Mouse (Mus musculus) stomach, embryonic 16.5 days (tissue): ENCODE measurements around the gene Ucp3. TPM values are rescaled to one million over a fixed set of nuclear protein-coding genes. Genes with fewer than 3 reads are reported as not detected.

Source experiments
- ATAC-seq: fragments of 200-750 bp; cut with Nextera tagmentation; 2 replicates; pipeline ENCODE4 v1.8.0; 2017; ENCODE audit warnings: moderate number of reproducible peaks, moderate TSS enrichment; ENCODE audit not compliant: insufficient read depth, low FRiP score
- H3K27ac ChIP-seq: fragments of 300-500 bp; sonication (generic); 2 replicates; pipeline ENCODE4 v1.5.1; 2014; ENCODE audit warnings: low read length
- H3K27me3 ChIP-seq: fragments of 300-500 bp; sonication (generic); 2 replicates; pipeline ENCODE4 v1.6.1; 2014; ENCODE audit warnings: low read length, control low read depth, mixed read lengths; ENCODE audit not compliant: control insufficient read depth, insufficient read depth
- H3K36me3 ChIP-seq: fragments of 300-500 bp; sonication (generic); 2 replicates; pipeline ENCODE4 v1.6.1; 2014; ENCODE audit warnings: low read length; ENCODE audit not compliant: control insufficient read depth, insufficient read depth
- H3K4me1 ChIP-seq: fragments of 300-500 bp; sonication (generic); 2 replicates; pipeline ENCODE4 v1.6.1; 2014; ENCODE audit warnings: low read length, control low read depth, mixed read lengths; ENCODE audit not compliant: control insufficient read depth, insufficient read depth
- H3K4me2 ChIP-seq: fragments of 300-500 bp; sonication (generic); 2 replicates; pipeline ENCODE4 v1.6.1; 2014; ENCODE audit warnings: low read depth, low read length, mixed read lengths
- H3K4me3 ChIP-seq: fragments of 300-500 bp; sonication (generic); replicated peaks from 2 replicates; pipeline ENCODE4 v1.5.1; 2014; ENCODE audit warnings: mild to moderate bottlenecking, low read length
- H3K9ac ChIP-seq: fragments of 300-500 bp; sonication (generic); 2 replicates; pipeline ENCODE4 v1.6.1; 2014; ENCODE audit warnings: low read length
- H3K9me3 ChIP-seq: fragments of 300-500 bp; sonication (generic); replicated peaks from 2 replicates; pipeline ENCODE4 v1.6.1; 2016; ENCODE audit warnings: low read length, control low read depth; ENCODE audit not compliant: control insufficient read depth
- WGBS: fragments of 180-500 bp; shearing (Covaris S2); extraction: QIAGEN DNeasy Blood & Tissue Kit; methylation state at CpG from one replicate; pipeline ENCODE4 v1.1.7; 2014; 5-methylcytosine and 5-hydroxymethylcytosine counted together
- polyA plus RNA-seq: library from polyadenylated mRNA; unstranded; fragments of >200 nt; fragmentation: Nextera tagmentation; extraction: Ambion mirVana; gene quantifications from 2 replicates; pipeline ENCODE4 v1.2.1, GENCODE M21; 2015

Ucp3 gene
- 0.10 and 0.11 TPM in 2 replicates for polyA plus RNA-seq

DNA sequence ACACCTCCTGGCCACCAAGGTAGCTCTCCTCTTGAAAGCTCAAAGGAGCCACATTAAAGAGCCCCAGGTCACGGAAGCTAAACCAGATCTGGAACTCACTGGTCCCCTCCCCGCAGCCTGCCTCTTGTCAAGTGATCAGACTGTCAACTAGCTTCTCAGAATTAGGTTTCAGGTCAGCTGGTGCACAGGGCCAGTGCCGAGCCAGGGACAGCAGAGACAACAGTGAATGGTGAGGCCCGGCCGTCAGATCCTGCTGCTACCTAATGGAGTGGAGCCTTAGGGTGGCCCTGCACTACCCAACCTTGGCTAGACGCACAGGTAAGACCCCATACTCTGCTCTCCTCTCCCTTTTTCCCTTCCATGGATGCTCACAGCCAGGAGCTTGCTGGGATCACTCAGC is at the start of gene Ucp3:
Ucp3 (plus strand) TSS at position 214 of the 400 bp plus-strand sequence.
- Histone ChIP-seq H3K27me3 (no peaks in the 10 kb centered on the region), H3K4me3 (no peak within 1 kb of the TSS), H3K9ac (no peak within 1 kb of the TSS), H3K27ac (no peak within 1 kb of the TSS), H3K9me3 (no peaks in the 10 kb centered on the region), H3K4me2 (no peak within 1 kb of the TSS), H3K4me1 (peaks cover 4% of the 10 kb centered on the region), H3K36me3 (peaks cover 4% of the 10 kb centered on the region; the same call in 1 of the 2 replicates)
- no peak for ATAC-seq
- 79% methylated on average over 6 of the region's 6 CpGs for WGBS

DNA sequence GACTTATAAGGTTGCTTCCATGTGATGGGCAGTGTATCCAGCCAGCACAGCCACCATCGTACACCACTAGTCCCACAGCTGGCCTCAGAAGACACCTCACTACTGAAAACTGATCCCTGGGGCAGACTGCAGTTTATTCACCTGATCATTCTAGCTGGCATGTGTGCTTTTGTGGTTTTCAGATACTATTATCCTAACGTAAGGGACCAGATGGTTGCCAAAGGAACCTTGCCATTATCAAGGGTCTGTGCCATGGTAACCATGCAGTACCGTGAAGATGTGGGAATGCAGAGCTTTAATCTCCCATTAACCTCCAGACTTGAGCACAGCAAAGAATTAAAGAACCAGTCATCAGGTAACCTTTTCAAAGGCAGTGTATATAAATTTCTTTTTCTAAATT is 47.0 kb upstream of the Ucp3 start:
- Histone ChIP-seq H3K4me3 (no peak overlapping the region), H3K4me2 (no peak overlapping the region), H3K27ac (no peak overlapping the region), H3K36me3 (peaks cover 17% of the 10 kb centered on the region), H3K4me1 (no peaks in the 10 kb centered on the region), H3K9ac (no peak overlapping the region), H3K9me3 (no peaks in the 10 kb centered on the region), H3K27me3 (no peaks in the 10 kb centered on the region)
- no peak for ATAC-seq
- WGBS = 85% methylated on average over 3 of the region's 3 CpGs

GRCm38 (mm10) chr7:100429102-100429501 is 43.7 kb upstream of the Ucp3 start:
- Histone ChIP-seq H3K4me2 (no peak overlapping the region), H3K27me3 (no peaks in the 10 kb centered on the region), H3K9ac (no peak overlapping the region), H3K27ac (no peak overlapping the region), H3K36me3 (peaks cover 23% of the 10 kb centered on the region), H3K4me3 (no peak overlapping the region), H3K4me1 (no peaks in the 10 kb centered on the region), H3K9me3 (no peaks in the 10 kb centered on the region)
- no peak for ATAC-seq
- 56% methylated on average over 3 of the region's 3 CpGs for WGBS

- Histone ChIP-seq H3K4me3 (no peak overlapping the region), H3K9ac (no peak overlapping the region), H3K27me3 (no peaks in the 10 kb centered on the region), H3K4me1 (no peaks in the 10 kb centered on the region), H3K27ac (peak overlapping the region; percentile 39; the same call in 1 of the 2 replicates), H3K9me3 (no peaks in the 10 kb centered on the region), H3K36me3 (peaks cover 23% of the 10 kb centered on the region), H3K4me2 (no peak overlapping the region)
- ATAC-seq = no peak
- WGBS = 81% methylated on average over 11 of the region's 11 CpGs
Observed at GRCm38 (mm10) chr7:100429911-100430310, 42.9 kb upstream of the Ucp3 start.

DNA sequence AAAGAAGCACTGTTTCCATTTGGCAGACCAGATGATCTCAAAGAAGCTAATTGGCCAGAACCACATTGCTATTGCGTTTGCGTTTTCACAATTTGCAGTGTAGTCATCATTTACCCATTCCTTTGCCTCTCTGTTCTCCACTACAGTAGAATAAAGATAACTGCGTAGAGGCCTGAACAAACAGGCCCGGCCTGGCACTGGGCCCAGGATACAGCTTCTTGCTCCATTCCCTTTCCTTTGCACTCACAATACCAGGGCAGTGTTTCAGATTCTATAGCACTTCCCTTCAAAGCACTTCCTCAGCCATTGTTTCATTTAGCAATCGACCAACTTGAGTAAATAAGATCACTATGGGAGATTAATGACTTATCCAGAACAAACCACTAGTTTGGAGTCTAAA is 41.7 kb upstream of the Ucp3 start:
- Histone ChIP-seq H3K9me3 (no peaks in the 10 kb centered on the region), H3K4me2 (no peak overlapping the region), H3K27me3 (no peaks in the 10 kb centered on the region), H3K36me3 (peaks cover 17% of the 10 kb centered on the region), H3K9ac (no peak overlapping the region), H3K27ac (peak overlapping the region; percentile 39), H3K4me3 (no peak overlapping the region), H3K4me1 (no peaks in the 10 kb centered on the region)
- peak; percentile 88 for ATAC-seq
- WGBS = 61% methylated on average over 5 of the region's 5 CpGs

GRCm38 (mm10) chr7:100433295-100433694 is 39.5 kb upstream of the Ucp3 start:
- Histone ChIP-seq H3K9me3 (no peaks in the 10 kb centered on the region), H3K4me1 (no peaks in the 10 kb centered on the region), H3K36me3 (peaks cover 20% of the 10 kb centered on the region; the same call in 1 of the 2 replicates), H3K4me2 (no peak overlapping the region), H3K27me3 (no peaks in the 10 kb centered on the region), H3K4me3 (no peak overlapping the region), H3K9ac (no peak overlapping the region), H3K27ac (no peak overlapping the region)
- ATAC-seq = no peak
- WGBS = 84% methylated on average over 6 of the region's 6 CpGs

GRCm38 (mm10) chr7:100443728-100444127 is 29.1 kb upstream of the Ucp3 start:
- Histone ChIP-seq H3K9me3 (no peaks in the 10 kb centered on the region), H3K4me1 (no peaks in the 10 kb centered on the region), H3K4me3 (no peak overlapping the region), H3K27ac (no peak overlapping the region), H3K4me2 (no peak overlapping the region), H3K27me3 (no peaks in the 10 kb centered on the region), H3K9ac (no peak overlapping the region), H3K36me3 (0 out of 2 replicates have a peak, but pooled peaks cover 7% of the 10 kb centered on the region)
- WGBS = 87% methylated on average over 4 of the region's 4 CpGs
- ATAC-seq = no peak

DNA sequence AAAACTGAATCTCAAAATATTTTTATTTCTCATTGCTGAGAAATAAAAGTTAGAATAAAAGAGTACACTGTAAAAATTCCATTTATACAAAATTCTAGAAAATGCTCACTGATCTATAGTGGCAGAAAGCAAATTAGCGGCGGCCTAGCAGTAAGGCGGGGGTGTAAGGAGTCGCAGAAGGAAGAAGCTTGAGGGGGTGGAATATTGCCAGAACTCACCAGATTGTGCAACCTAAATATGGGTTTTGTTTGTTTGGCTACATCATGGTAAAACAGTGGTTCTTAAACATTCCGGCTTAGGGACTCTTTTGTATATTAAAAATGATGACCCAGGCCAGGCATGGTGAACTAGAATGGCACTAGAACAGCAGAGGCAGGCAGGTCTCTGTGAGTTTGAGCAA is 26.5 kb upstream of the Ucp3 start:
- Histone ChIP-seq H3K27ac (no peak overlapping the region), H3K9me3 (no peaks in the 10 kb centered on the region), H3K27me3 (no peaks in the 10 kb centered on the region), H3K4me3 (no peak overlapping the region), H3K36me3 (peaks cover 15% of the 10 kb centered on the region; the same call in 1 of the 2 replicates), H3K9ac (no peak overlapping the region), H3K4me2 (no peak overlapping the region), H3K4me1 (no peaks in the 10 kb centered on the region)
- ATAC-seq = no peak
- 93% methylated on average over 5 of the region's 5 CpGs for WGBS

GRCm38 (mm10) chr7:100448530-100448929 is 24.3 kb upstream of the Ucp3 start:
- 94% methylated on average over 12 of the region's 12 CpGs for WGBS
- H3K36me3 ChIP-seq = peaks cover 22% of the 10 kb centered on the region
- ATAC-seq = no peak

DNA sequence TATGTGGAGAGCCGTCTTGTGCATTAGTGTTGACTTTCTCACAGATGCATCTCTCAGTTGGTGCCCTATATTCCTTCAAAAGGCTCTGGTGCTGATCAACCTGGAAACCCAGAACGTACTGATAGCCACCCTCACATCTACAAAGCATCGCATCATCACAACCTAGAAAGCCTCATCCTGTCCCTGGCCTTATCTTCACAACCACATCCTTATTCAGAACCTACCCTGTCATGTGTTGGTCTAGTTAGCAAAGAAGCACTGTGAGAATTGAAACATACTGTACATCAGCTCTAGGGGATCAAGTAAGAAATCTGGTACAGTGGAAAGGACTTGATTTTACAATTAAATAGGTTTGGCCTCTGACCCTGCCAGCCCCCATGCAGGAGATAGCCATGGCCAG is 23.8 kb upstream of the Ucp3 start:
- Histone ChIP-seq H3K4me1 (no peaks in the 10 kb centered on the region), H3K27ac (no peak overlapping the region), H3K27me3 (no peaks in the 10 kb centered on the region), H3K4me2 (no peak overlapping the region), H3K9ac (no peak overlapping the region), H3K36me3 (peaks cover 22% of the 10 kb centered on the region), H3K4me3 (no peak overlapping the region), H3K9me3 (no peaks in the 10 kb centered on the region)
- WGBS = 95% methylated on average over 3 of the region's 3 CpGs
- ATAC-seq = no peak

More at GRCm38 (mm10) chr7:100448530-100448929, 24.3 kb upstream of the Ucp3 start:
- no peaks in the 10 kb centered on the region for H3K4me1 ChIP-seq
- H3K4me2 ChIP-seq = no peak overlapping the region
- no peaks in the 10 kb centered on the region for H3K9me3 ChIP-seq
- no peak overlapping the region for H3K27ac ChIP-seq
- H3K27me3 ChIP-seq = no peaks in the 10 kb centered on the region
- no peak overlapping the region for H3K9ac ChIP-seq
- no peak overlapping the region for H3K4me3 ChIP-seq
